Mouse (Mus musculus): Measurements from ENCODE around the gene Sct. TPM values are rescaled to one million over a fixed set of nuclear protein-coding genes. Genes with fewer than 3 reads are reported as not detected.

Gene Sct
- polyA plus RNA-seq, 1 experiment: 16.1 TPM

DNA sequence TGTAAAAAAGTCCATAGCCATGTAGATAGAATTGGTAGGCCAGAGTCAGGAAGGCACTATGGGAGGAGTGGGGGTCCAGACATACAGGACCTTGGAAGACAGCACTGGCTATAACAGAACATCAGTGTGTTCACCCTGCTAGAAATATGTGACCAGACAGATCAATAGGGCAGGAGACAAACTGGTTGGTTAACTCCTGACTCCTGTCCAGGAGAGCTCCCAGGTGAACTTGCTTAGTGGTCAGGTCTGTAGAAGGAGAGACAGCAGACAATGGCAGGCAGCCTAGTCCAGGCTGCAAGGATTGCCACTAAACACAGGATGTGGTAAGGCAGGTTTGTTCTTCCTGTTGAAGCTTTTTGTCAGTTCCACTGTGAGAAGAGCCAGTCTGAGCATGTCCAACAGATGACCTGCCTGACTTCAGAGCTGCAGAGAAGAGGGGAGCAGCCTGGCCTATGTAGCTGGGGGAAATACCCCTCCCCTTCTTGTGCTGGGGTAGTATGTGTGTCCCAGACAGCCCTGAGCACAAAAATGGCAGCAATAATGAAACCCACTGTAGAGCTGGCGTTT is 23.9 kb upstream of the Sct start:
- Histone ChIP-seq H3K79me3 (ENCODE audit: low read depth) (no peaks in the 10 kb centered on the region), H3K27me3 (ENCODE audit: control insufficient read depth, insufficient read depth, insufficient read length) (no peaks in the 10 kb centered on the region), H3ac (ENCODE audit: control insufficient read depth, insufficient read length, low read depth) (no peak overlapping the region), H3K79me2 (ENCODE audit: control insufficient read depth, insufficient read depth) (no peaks in the 10 kb centered on the region), H3K36me3 (ENCODE audit: control insufficient read depth, insufficient read depth) (peaks cover 47% of the 10 kb centered on the region), H3K4me3 (ENCODE audit: insufficient read depth, poor library complexity, severe bottlenecking) (no peak overlapping the region)
- no peak for TF ChIP-seq FOSL1 (IDR thresholded peaks at IDR 0.05; ENCODE audit: insufficient read depth, low read length, poor library complexity, severe bottlenecking)
- no peak for TF ChIP-seq MYOG (IDR thresholded peaks at IDR 0.05; ENCODE audit: control insufficient read depth, extremely low read depth, insufficient read length)
- TF ChIP-seq MYOD1 (IDR thresholded peaks at IDR 0.05; ENCODE audit: control insufficient read depth, insufficient read length, low read depth): no peak
- TF ChIP-seq USF1 (IDR thresholded peaks at IDR 0.05; ENCODE audit: low read depth): no peak
- no peak for TF ChIP-seq MAX (IDR thresholded peaks at IDR 0.05)
- TF ChIP-seq CEBPB (IDR thresholded peaks at IDR 0.05; ENCODE audit: low read depth): no peak
- no peak for TF ChIP-seq CTCF (IDR thresholded peaks at IDR 0.05; ENCODE audit: control insufficient read depth, insufficient read depth, insufficient read length)

DNA sequence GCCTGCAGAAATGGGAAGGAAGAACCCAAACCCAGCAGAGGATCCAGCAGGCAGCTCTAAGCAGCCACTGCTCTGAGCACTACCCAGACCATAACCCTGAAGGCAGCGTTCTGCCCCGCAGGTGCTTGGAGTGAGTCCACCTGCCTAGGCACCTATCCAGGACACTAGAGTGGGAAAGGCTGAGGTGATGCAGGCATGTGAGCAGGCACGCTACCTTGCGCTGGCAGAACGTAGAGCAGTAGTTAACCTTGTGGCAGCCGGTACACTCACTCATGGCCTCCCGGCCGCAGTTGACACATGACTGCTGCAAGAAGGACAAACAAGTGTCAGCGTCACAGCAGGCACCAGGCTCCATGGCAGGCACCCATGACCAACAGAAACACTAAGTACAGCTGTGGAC is 22.5 kb upstream of the Sct start:
- Histone ChIP-seq H3ac (ENCODE audit: control insufficient read depth, insufficient read length, low read depth) (no peak overlapping the region), H3K27me3 (ENCODE audit: control insufficient read depth, insufficient read depth, insufficient read length) (no peaks in the 10 kb centered on the region), H3K4me3 (ENCODE audit: insufficient read depth, poor library complexity, severe bottlenecking) (no peak overlapping the region), H3K36me3 (ENCODE audit: control insufficient read depth, insufficient read depth) (peaks cover 38% of the 10 kb centered on the region), H3K79me3 (ENCODE audit: low read depth) (no peaks in the 10 kb centered on the region), H3K79me2 (ENCODE audit: control insufficient read depth, insufficient read depth) (no peaks in the 10 kb centered on the region)
- TF ChIP-seq FOSL1 (IDR thresholded peaks at IDR 0.05; ENCODE audit: insufficient read depth, low read length, poor library complexity, severe bottlenecking) (no peak), CEBPB (IDR thresholded peaks at IDR 0.05; ENCODE audit: low read depth) (no peak), USF1 (IDR thresholded peaks at IDR 0.05; ENCODE audit: low read depth) (no peak), MYOD1 (IDR thresholded peaks at IDR 0.05; ENCODE audit: control insufficient read depth, insufficient read length, low read depth) (no peak), CTCF (IDR thresholded peaks at IDR 0.05; ENCODE audit: control insufficient read depth, insufficient read depth, insufficient read length) (no peak), MYOG (IDR thresholded peaks at IDR 0.05; ENCODE audit: control insufficient read depth, extremely low read depth, insufficient read length) (no peak), MAX (IDR thresholded peaks at IDR 0.05) (no peak)

DNA sequence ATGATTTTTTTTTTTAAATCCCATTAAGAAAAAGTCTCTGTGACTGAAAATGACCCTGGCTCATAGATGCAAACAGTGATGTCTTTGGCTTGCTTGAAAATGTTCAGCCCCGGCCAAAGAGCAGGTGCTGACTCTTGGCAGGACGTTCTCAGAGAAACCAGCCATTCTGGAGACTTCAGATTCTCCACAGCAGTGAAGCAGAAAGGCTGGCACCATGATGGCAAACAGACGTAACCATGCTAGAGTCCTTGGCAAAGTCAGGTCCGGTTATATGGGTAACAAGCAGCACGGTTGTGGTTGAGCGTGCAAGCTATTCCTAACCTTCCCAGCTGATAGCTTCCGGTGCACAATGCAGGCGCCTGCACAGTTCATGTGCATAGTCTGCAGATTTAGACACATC is 20.2 kb upstream of the Sct start:
- Histone ChIP-seq H3K4me3 (ENCODE audit: insufficient read depth, poor library complexity, severe bottlenecking) (no peak overlapping the region), H3K27me3 (ENCODE audit: control insufficient read depth, insufficient read depth, insufficient read length) (peaks cover 3% of the 10 kb centered on the region), H3K36me3 (ENCODE audit: control insufficient read depth, insufficient read depth) (peaks cover 20% of the 10 kb centered on the region), H3K79me3 (ENCODE audit: low read depth) (no peaks in the 10 kb centered on the region), H3K79me2 (ENCODE audit: control insufficient read depth, insufficient read depth) (no peaks in the 10 kb centered on the region), H3ac (ENCODE audit: control insufficient read depth, insufficient read length, low read depth) (no peak overlapping the region)
- TF ChIP-seq USF1 (IDR thresholded peaks at IDR 0.05; ENCODE audit: low read depth): no peak
- no peak for TF ChIP-seq FOSL1 (IDR thresholded peaks at IDR 0.05; ENCODE audit: insufficient read depth, low read length, poor library complexity, severe bottlenecking)
- TF ChIP-seq MYOG (IDR thresholded peaks at IDR 0.05; ENCODE audit: control insufficient read depth, extremely low read depth, insufficient read length): no peak
- TF ChIP-seq CEBPB (IDR thresholded peaks at IDR 0.05; ENCODE audit: low read depth): no peak
- TF ChIP-seq MYOD1 (IDR thresholded peaks at IDR 0.05; ENCODE audit: control insufficient read depth, insufficient read length, low read depth): no peak
- no peak for TF ChIP-seq MAX (IDR thresholded peaks at IDR 0.05)
- TF ChIP-seq CTCF (IDR thresholded peaks at IDR 0.05; ENCODE audit: control insufficient read depth, insufficient read depth, insufficient read length): no peak

DNA sequence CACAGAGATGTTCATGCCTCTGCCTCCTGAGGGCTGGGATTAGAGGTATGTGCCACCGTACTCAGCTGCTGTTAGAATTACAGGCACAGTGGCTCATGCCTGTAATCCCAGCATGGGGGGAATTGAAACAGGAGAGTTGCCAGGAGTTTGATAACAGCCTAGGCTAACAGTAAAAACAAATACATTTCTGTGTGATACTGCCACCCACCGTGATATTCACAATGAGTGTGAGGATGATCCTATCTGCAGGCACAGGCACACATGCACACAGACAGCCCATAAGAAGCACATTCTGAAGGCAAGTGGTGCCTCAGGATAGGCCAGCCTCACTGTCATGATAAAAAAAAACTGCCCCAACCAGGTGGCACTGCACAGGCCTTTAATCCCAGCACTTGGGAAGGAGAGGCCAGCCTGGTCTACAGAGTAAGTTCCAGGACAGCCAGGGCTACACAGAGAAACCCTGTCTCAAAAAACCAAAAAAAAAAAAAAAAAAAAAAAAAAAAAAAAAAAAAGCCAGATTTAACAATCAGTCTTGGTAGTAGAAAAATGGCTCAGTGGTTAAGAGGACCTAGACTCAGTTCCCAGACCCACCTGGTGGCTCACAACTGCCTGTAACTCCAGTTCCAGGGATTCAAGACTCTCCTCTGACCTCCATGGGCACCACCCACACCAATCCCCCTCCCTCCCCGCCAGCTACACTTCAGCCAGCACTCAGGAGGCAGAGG is 19.2 kb upstream of the Sct start:
- no peak for TF ChIP-seq MYOD1 (IDR thresholded peaks at IDR 0.05; ENCODE audit: control insufficient read depth, insufficient read length, low read depth)
- TF ChIP-seq USF1 (IDR thresholded peaks at IDR 0.05; ENCODE audit: low read depth): no peak
- no peak for TF ChIP-seq MYOG (IDR thresholded peaks at IDR 0.05; ENCODE audit: control insufficient read depth, extremely low read depth, insufficient read length)
- no peak for TF ChIP-seq FOSL1 (IDR thresholded peaks at IDR 0.05; ENCODE audit: insufficient read depth, low read length, poor library complexity, severe bottlenecking)
- TF ChIP-seq CTCF (IDR thresholded peaks at IDR 0.05; ENCODE audit: control insufficient read depth, insufficient read depth, insufficient read length): no peak
- no peak for TF ChIP-seq MAX (IDR thresholded peaks at IDR 0.05)
- TF ChIP-seq CEBPB (IDR thresholded peaks at IDR 0.05; ENCODE audit: low read depth): no peak
- H3ac ChIP-seq (ENCODE audit: control insufficient read depth, insufficient read length, low read depth): no peak overlapping the region
- no peaks in the 10 kb centered on the region for H3K79me2 ChIP-seq (ENCODE audit: control insufficient read depth, insufficient read depth)
- no peak overlapping the region for H3K4me3 ChIP-seq (ENCODE audit: insufficient read depth, poor library complexity, severe bottlenecking)
- H3K36me3 ChIP-seq (ENCODE audit: control insufficient read depth, insufficient read depth): peaks cover 18% of the 10 kb centered on the region
- H3K27me3 ChIP-seq (ENCODE audit: control insufficient read depth, insufficient read depth, insufficient read length): peaks cover 14% of the 10 kb centered on the region
- no peaks in the 10 kb centered on the region for H3K79me3 ChIP-seq (ENCODE audit: low read depth)

DNA sequence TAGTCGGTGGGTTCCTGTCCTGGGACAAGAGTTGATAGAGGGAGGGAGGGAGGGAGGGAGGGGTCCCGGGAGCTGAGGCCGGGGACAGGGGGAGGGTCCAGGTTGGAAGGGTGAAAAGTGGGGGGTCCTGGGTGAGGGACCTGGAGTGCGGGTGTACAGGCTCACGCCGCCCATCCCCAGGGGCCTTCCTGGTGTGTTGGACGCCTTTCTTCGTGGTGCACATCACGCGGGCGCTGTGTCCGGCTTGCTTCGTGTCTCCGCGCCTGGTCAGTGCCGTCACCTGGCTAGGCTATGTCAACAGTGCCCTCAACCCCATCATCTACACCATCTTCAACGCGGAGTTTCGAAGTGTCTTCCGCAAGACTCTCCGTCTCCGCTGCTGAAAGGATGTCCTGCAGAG is 15.5 kb upstream of the Sct start:
- Histone ChIP-seq H3K36me3 (ENCODE audit: control insufficient read depth, insufficient read depth) (no peaks in the 10 kb centered on the region), H3K27me3 (ENCODE audit: control insufficient read depth, insufficient read depth, insufficient read length) (peaks cover 22% of the 10 kb centered on the region), H3K79me3 (ENCODE audit: low read depth) (no peaks in the 10 kb centered on the region), H3ac (ENCODE audit: control insufficient read depth, insufficient read length, low read depth) (no peak overlapping the region), H3K4me3 (ENCODE audit: insufficient read depth, poor library complexity, severe bottlenecking) (no peak overlapping the region), H3K79me2 (ENCODE audit: control insufficient read depth, insufficient read depth) (no peaks in the 10 kb centered on the region)
- TF ChIP-seq FOSL1 (IDR thresholded peaks at IDR 0.05; ENCODE audit: insufficient read depth, low read length, poor library complexity, severe bottlenecking): no peak
- no peak for TF ChIP-seq MYOG (IDR thresholded peaks at IDR 0.05; ENCODE audit: control insufficient read depth, extremely low read depth, insufficient read length)
